Mouse (Mus musculus): ENCODE results near the gene Pskh1.

DNA sequence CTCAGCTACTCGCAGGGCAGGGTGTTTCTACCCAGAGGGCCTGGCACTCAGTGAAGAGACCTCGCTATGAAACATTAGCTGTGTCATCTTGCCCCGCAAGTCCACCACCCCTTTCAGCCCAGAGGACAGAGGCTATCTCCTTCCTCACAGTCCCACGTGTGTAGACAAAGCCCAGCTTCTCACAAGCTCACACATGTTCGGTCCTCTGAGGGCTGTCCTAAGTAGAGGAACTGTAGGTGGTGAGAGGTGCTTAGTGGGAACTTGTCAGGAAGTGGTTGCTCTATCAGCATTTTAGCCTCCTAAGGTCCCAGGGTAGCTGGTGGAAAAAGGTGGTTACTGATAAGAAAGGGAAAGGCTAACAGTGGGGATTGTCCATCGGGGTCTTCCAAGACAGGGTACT lies 34.9 kb downstream of the Pskh1 start:
- TF ChIP-seq MAFK (IDR thresholded peaks at IDR 0.05; ENCODE audit: insufficient read depth, low read depth, low read length) (no peak), HCFC1 (IDR thresholded peaks at IDR 0.05; ENCODE audit: borderline replicate concordance, insufficient read depth, low read length) (no peak), CHD2 (IDR thresholded peaks at IDR 0.05; ENCODE audit: low read depth, low read length) (no peak), ZC3H11A (IDR thresholded peaks at IDR 0.05; ENCODE audit: borderline replicate concordance, low read depth, low read length) (no peak), ZNF384 (IDR thresholded peaks at IDR 0.05; ENCODE audit: low read depth, low read length) (no peak)

Data from ES-E14 (cell line).